Mouse (Mus musculus): Measurements from ENCODE around the gene Ankub1.

The Ankub1 gene

DNA sequence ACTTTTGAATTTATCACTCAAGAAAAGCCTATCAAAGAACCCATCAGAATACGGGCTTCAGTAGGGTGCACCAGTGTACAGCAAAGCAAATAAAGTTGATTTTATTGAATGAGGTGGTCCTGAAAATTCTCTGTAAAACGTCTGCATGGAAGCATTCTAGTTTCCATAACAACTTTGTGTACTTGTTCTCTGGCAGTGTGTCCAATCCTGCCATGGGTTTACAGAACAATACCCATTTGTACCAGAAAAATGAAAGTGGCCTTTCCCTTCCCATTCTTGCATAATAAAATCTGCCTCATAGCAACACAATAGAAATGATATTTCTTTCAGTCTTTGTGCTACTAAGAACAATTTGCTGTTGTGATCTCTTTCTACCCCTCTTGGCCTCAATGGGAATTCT, at the start of gene Ankub1:
Ankub1 (minus strand) TSS at position 81 of the 400 bp plus-strand sequence.
- DNase-seq (ENCODE audit: low spot score in 2 of 2), result no peak

DNA sequence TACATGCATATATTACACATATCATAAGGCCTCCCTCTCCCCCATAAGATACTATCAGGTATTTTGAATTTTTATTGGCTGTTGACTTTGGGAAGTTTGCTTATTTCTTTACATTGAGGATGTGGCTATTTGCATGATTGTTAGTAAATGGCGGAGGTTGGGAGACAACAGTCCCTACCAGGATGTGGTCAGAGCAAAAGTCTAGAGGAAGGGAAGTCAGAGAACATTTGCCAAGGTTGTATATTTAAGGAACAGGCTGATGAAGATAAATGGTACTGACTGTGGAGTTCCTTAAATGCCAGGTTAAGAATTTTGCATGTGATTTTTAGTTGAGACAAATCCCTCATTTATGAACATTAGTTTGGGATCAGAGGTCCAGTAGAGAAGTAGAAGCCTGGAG, 47.2 kb upstream of the Ankub1 start:
- no peak for DNase-seq (ENCODE audit: low spot score in 2 of 2)

DNA sequence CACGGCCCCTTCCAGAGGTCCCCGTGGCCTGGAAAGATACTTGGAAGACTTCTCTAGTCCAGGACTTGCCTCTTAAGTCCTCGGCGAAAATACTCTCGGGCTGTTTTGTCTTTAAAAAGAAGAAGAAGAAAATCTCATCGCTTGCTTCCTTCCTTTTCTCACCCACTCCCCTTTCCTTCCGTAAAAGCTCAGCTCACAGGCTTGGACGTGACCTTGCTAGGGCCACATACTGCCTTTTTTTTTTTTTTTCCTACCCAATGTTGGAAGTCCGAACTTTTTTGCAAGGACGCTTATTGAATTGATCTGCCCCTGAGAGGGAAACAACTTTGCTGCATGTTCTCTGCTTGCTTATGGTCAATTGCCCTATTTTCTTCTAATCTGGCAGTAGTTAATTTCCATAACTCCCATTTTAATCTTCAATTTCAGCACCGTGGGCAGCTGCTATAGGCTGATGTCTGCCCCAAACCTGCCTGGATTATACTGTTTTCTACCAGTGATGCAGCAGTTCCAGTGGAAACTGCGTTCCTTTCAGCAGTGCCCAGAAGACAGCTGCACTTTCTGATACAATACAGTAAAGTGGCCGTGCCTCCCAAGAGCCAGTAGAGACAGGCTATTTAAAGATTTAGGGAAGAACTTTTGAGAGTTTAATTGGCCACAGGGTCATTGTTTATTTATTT, 44.0 kb upstream of the Ankub1 start:
- no peak for DNase-seq (ENCODE audit: low spot score in 2 of 2)

DNA sequence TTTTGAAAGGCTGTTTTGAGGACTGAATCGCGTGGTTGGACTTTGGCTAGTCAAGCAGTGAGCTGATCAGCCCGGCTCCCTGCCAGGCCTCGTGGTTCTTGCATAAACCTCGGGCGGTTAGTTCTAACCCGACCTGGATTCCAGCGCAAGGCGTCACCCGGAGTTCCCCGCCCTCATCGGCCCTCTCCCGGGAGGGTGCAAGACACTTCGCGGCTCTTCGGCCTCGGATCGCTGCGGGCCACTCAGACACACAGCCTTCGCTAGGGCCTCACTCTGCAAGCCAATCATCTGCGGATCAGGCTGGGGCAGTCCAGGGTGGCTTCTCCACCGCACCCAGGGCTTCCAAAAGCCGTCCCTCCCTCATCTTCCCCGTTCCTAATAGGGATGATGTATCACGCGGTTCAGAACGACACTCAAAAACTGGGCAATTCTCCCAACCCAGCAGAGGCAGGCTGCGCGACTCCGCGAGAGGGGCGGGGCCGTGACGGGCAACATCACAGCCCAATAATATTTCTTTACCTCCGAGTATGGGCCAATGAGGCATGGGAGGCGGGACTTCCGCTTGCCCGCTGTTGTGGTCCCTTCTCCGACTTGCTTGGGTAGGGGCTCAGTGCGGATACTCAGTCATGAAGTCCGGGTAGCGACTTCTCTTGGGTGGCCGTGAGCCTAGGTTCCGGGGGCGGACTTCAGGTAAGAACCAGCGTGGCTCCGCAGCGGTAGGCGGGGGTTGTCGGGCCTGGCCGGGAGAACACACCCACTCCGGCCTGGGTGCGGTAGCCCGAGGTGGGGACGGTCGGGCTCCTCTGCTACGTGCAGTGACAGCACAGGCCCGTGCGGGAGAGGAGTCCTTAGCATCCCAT, 43.1 kb upstream of the Ankub1 start, which contains the start of gene Rnf13:
Rnf13 (plus strand) TSS at position 552 of the 860 bp plus-strand sequence.
- peak; percentile 98 for DNase-seq (ENCODE audit: low spot score in 2 of 2)

DNA sequence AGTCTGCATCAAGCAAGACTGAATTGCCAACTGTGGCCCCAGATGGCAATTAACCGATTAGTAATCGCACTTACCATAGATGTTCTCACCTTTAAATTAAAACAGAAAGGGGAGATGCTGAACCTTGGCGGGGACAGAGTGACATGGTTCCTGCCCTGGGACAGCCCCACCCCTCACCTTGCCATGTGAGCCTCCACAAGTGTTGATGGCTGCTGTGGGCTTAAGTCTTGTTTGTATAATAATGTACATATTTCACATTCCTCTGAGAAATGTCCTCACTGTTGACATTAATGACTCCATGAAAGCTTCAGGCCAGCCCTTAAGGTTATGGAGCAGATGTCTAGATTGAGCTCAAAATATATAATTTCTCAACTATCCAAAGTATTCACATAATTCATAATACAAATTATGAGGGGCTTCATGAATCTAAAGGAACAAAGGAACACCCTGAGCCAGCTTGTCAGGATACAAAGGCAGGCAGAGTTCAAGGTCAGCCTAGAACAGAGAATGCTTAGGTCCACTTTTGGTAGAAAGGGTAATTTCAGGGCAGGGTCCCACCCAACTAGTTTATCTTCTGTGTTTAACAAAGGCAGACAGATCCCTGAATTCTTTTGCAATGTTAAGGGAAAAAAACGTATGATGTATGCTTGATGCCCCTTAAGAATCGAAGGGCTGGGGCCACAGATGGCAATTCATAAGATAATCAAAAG, 39.8 kb upstream of the Ankub1 start:
- DNase-seq (ENCODE audit: low spot score in 2 of 2), result no peak

DNA sequence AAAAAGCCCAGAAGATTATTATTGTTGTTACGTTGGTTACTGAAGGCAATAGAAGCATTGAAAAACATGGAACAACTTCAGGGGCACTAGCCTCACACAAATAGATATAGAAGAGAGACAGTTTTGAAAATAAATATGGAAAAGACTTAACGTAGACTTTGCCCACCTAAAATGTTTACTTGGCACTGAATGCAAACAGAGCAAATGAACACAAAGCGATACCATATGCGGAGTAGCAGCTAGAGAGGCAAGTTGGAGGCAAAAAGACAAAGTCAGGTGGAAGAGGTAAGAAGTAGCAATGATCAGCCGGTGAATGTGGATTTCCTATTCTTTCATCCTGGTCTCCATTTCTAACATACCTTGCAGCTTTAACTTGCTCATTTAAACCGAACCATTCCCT, 21.6 kb upstream of the Ankub1 start:
- no peak for DNase-seq (ENCODE audit: low spot score in 2 of 2)

DNA sequence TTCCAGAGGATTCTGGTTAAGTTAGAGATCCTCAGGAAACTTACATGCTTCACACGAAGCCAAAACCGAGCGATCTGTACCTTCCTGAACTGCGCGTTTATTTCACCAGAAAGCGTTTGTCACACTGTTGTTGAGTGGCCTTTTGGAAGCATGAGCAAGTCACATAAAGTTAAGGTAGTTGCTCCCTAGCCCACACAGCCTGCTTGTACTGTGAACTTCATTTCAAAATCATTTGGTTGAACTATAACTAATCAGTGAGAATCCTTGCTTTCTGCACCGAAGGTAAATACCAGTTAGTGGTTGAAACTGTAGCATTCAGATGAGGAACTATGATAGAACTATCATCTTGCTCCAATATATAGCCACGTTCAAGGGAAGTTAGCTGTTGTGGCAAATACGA, 4.2 kb upstream of the Ankub1 start:
- no peak for DNase-seq (ENCODE audit: low spot score in 2 of 2)

DNA sequence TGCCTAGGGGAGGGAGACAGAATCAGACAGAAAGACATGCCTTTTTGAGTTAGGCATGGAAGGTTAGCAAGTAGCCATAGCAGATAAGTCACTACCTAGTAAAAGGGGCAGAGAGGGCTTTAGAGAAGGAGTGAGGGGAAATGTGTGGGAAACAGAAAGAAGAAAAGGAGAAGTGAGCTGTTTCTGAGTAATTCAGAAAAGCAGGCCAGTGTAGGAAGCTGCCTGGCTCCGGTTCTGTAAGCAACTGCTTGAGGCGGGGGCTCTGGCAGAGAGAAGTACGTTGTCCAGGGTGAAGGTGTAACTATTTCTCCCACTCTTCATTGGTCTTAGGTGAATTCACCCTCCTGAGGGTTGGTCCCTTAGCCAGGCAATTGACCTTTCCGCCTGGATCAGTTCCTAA, 3.6 kb upstream of the Ankub1 start:
- DNase-seq (ENCODE audit: low spot score in 2 of 2), result no peak

DNA sequence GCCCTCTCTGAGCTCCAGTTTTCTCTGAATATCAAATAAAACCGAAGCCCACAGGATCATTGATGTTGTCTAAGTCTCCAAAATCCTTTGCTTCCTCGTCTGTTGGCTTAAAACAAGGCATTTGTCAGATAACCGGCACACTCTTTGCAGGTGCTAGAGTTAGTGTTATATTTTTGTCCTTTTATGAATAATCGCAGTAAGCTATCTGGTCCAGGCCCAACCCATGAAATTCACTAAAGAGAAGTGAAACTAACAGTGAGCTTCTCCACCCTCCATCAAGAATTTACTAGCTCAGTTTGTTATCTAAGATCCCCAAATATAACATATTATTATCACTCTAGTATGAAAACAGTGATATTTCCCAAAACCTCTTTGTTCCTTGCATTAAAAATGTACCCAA, 827 bp downstream of the Ankub1 start:
- DNase-seq (ENCODE audit: low spot score in 2 of 2), result no peak

DNA sequence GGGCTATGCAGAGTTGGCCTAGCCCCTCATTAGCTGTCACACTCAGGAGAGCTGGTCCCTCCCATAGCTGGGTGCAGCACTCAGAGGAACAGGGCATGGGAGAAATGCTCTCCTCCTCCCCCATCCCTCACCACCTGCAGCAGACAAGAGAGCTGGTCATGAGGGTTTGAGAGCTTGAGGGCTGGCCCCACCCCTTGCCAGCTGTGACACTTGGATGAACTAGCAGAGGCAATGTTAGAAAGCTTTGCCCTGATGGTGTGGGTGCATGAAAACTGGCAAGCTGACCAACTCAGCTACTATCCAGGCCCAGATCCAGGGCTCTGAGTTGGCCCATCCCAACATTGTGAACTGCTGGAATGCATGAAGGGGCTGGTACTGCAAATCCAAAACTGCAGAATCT, 14.8 kb downstream of the Ankub1 start:
- DNase-seq (ENCODE audit: low spot score in 2 of 2), result no peak

DNA sequence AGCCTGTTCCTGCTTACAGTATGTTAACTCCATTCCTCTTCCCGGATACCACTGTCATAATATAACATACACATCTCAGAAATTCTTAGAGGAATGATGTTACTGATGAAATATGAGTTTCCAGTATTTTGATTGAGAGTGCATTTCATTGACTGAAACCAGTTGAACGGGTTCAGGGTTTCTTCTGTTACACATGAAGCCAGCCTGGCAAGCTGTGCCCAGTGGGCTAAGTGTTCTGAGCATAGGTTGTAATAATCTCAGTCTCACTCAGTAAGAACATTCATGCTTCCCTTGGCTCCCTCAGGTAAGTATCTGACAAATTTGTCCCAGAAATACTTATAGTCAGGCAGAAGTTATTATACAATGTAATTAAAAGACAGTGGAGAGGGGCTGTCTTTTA, 18.5 kb downstream of the Ankub1 start:
- no peak for DNase-seq (ENCODE audit: low spot score in 2 of 2)

DNA sequence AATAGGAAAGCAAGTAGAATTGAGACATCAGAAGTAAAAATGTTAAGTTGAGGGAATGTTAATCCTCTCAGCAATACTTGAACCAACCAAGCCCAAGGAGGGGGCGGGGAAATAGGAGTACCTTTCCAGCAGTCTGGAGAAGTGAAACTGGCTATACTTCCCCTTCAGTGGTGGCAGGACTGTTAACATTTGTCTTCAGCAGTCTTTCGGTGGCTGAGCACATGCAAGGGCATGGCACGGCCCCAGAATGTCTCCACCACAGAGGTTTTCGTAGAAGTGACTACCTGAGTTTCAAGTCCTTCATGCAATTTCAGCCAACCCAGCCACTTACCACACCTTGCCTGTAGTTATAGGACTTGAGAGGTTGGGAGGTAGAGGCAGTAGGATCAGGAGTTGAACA, 19.0 kb downstream of the Ankub1 start:
- no peak for DNase-seq (ENCODE audit: low spot score in 2 of 2)

DNA sequence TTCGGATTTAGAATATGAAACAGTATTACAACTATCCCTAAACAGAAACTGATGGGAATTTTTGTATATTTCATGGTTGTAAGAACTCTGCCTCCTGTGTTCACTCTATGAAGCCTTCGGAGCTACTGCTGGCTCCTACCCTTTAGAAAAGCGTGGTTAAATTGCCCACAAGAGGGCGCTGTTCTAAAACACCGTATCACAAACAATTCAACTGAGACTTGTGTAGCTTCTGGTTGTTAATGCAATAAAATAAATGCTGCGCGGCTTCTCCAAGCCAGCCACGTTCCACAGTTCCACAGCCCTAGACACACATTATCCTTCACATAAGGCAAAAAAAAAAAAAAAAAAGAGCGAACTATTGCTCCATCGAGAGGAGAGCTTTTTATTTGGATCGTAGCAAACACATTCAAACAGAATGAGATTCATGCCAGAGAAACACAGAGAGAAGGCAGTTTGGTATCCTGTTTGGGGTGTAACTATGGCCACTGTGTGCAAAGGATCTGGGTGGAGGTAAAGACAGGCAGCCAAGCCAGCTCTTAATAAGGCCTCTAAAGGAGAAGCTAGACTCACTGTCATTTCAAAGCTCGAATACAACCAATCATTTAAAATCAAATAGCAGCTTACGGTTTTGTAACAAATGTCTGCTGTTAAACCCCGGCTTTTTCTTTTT, 25.4 kb downstream of the Ankub1 start:
- peak; percentile 67 to 89 for DNase-seq (ENCODE audit: low spot score in 2 of 2)

DNA sequence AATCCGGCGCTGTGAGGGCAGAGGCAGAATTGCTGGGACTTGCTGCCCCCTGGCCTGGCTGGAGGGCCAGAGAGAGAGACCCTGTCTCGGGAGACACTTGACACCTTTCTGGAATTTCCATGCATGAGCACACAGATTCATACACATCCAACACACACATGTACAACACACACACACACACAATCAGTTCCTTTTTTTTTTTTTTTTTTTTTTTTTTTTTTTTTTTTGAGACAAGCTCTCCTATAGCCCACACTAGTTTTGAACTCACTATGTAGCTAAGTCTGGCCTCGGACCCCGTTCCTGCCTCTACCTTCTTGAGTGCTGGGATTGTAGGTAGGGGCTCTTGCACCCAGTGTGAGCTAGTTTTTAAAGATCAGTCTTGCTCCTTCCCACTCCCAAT, 26.7 kb downstream of the Ankub1 start:
- no peak for DNase-seq (ENCODE audit: low spot score in 2 of 2)

DNA sequence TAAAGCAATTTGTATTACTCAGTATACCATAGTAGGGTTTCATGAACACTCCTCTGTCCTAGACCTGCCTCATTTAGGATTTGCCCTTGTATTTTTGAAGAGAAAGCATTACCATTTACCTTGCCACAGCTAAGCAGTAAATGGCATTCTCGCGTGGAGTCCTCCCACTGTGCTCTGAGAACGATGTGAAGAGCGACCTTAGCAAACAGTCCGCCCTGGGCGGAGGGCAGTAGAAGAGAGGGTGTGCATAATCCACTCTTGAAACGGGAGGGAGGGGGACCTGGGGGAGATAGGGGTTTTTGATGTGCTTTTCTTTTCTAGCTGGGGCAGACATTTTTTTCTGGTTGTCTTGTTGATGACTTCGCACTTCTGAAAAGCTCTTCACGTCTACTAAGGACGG, 27.9 kb downstream of the Ankub1 start:
- no peak for DNase-seq (ENCODE audit: low spot score in 2 of 2)

DNA sequence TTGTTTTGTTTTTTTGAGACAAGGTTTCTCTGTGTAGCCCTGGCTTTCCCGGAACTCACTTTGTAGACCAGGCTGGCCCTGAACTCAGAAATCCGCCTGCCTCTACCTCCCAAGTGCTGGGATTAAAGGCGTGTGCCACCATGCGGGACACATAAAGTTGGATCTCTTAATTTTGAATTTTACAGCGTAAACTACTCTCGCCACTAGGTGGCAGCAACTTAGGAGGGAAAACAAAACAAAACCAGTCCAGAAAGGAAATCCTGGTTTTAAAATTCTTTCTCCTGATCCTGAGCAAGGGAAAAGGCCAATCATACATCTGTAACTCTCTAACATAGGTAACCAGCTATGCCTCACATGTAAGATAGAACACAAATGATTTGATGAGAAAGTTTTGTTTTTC, 28.9 kb downstream of the Ankub1 start:
- peak; percentile 23 to 39 for DNase-seq (ENCODE audit: low spot score in 2 of 2)

DNA sequence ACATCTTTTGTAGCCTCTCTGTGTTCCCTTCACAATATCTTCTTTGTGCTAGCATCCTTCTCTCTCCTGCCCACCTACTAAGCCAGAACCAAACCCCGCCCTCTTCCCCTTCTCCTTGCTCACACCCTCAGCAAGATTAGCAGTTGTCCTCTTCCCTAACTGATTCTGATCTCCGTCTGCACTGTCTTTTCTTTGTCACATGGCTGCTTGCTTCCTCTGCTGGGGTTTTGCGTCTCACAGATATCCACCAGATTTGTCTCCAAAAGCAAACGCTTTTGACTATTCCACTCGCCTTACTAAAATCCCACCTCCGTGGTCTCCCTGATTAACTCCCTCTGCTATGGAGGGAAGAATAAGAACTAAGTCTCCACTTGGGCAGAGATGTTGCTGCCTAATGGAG, 34.0 kb downstream of the Ankub1 start:
- DNase-seq (ENCODE audit: low spot score in 2 of 2), result no peak

DNA sequence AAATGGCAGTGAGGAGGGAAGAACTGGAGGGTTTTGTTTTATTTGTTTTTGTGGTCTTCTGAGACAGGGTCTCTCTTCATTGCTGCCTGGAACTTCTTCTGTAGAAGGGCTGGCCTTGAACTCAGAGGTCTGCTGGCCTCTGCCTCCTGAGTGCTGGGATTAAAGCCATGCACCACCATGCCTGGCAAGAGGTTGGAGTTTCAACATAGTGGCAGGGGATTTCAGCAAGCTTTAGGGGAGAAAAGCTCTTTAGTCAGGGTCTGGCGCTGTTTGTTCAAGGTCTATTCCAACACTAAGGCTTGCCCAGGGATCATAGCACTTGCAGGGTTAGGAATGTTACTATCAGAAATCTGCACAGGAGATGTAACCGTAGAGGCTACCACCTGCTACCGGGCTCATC, 39.0 kb downstream of the Ankub1 start:
- DNase-seq (ENCODE audit: low spot score in 2 of 2), result no peak

DNA sequence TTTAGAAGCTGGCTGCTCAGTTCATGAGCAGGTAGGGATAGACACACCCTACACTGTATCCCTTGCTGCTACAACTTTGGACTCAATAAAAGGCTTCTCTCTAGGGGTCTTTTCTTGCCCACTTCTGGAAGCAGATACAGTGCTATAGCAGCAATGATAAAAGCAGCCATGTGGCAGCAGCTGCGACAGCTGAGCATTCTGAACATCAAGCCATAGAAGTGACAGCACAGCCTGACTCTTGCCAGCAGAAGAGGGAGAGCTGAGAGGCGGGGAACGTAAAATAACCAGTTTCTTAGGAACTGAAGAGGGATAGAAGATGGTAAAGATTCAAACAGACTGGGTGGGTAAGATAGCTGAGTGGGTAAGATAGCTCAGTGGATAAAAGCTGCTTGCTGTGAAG, 40.1 kb downstream of the Ankub1 start:
- no peak for DNase-seq (ENCODE audit: low spot score in 2 of 2)

DNA sequence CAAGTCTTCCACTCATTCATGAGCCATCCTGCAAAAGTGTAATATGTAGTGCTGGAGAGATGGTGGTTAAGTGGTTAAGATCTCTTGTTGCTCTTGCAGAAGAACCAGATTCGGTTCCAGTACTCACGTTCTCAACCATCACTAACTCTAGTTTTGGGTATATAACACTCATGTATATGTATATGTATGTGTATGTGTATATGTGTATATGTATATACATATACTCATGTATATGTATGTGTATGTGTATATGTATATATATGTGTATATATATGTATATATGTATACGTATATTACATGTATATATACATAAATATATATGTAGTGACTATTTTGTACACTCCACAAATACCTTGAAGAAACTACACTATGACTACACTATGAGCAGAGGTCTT, 40.7 kb downstream of the Ankub1 start:
- no peak for DNase-seq (ENCODE audit: low spot score in 2 of 2)

DNA sequence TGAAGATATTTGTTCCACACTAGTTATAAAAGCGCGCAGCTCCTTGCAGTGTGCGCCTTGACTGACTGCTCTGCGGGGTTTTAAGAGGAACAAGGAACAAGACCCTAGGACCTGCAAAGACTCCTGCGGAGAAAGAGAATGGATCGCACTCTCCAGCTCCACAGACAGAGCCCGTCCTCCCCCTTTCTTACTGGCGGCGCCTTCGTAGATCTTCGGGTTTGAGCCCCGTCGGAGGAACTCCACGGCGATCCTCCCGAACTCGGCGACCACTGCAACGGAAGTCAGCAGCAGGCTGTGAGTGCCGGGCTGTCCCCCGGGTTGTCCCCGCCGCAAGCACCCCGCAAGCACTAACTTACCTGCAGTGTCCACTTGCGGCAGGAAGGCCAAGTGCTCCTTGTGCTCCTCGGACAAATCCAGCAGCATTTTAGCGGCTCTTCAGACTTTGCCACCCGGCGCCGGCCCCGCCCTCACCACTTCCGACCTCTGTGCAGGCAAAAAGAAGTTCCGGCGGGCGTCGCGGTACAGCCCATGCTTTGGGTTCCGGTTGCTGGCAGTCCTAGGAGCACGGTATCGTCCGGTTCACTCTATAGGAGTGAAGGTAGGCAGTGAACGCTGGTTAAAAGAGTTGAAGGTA, 41.3 kb downstream of the Ankub1 start, which contains the start of gene Commd2:
Commd2 (minus strand) TSS at position 485 of the 634 bp plus-strand sequence.
- DNase-seq (ENCODE audit: low spot score in 2 of 2), result peak; percentile 92 to 94

DNA sequence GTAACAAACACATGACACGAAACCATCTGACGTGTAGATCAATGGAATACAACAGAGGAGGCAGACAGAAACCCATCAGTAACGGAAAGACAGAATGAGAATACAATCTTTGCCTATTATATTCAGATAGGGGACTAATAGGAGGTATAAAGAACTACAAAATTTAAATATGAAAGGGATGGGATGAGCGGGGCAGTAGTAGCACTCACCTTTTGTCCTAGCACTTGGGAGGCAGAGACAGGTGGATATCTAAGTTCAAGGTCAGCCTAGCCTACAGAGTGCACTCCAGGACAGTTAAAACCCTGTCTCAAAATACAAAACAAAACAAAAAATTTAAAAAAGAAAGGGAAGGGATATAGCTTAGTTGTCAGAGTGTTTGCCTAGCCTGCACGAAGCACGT, 49.4 kb downstream of the Ankub1 start:
- no peak for DNase-seq (ENCODE audit: low spot score in 2 of 2)

Measured in frontal cortex, postnatal 36 days (tissue).